In the genomic region with DNA sequence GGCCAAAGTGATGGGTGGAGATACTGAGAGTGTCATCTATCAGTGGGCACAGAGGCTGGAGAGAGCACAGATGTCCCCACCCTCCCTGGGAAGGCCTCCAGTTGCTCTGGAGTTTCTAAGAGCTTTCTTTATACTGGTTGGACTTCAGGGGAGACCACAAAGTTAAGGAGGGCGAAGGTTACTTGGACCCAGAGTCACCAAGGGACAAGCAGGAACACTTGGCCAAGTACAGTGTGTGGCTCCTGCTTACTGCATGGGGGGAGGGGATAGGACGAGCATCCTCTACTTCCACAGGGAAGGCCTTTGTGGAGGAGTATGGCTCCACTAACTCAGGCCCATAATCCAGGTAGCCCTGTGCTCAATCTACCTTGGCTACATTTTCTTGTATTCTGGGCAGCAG, we compare ENCODE assay signal across 11 mouse cellular contexts.
"Had no signal": no experiment of that assay in that cellular context is flagged by ENCODE, and none has a peak within 500 bp of the region (broad histone marks: within the 10 kb centered on the region; RNA-seq: fewer than 3 reads in every experiment).

No protein-coding gene starts in this region.

- DNase-seq: layer of hippocampus, adult 9-11 months; layer of hippocampus, postnatal 36 days; lung, postnatal 14 days; right cerebral cortex, adult 18-20 months; right cerebral cortex, postnatal 25 days; thymus, postnatal 36 days had no signal

- H3K27me3 ChIP-seq: lung, embryonic 15.5 days; midbrain, embryonic 13.5 days; neural tube, embryonic 15.5 days had no signal

- ATAC-seq: midbrain, embryonic 13.5 days had no signal

- H3K36me3 ChIP-seq: lung, embryonic 15.5 days; midbrain, embryonic 13.5 days; neural tube, embryonic 15.5 days had no signal

- H3K4me2 ChIP-seq: liver, embryonic 11.5 days; lung, embryonic 15.5 days; midbrain, embryonic 13.5 days; neural tube, embryonic 15.5 days had no signal

- H3K4me3 ChIP-seq: lung, embryonic 15.5 days; midbrain, embryonic 13.5 days; myocyte; neural tube, embryonic 15.5 days had no signal

- H3K27ac ChIP-seq: lung, embryonic 15.5 days; midbrain, embryonic 13.5 days; neural tube, embryonic 15.5 days had no signal

- H3K9ac ChIP-seq: lung, embryonic 15.5 days; midbrain, embryonic 13.5 days; neural tube, embryonic 15.5 days had no signal

- H3K9me3 ChIP-seq: lung, embryonic 15.5 days; midbrain, embryonic 13.5 days; neural tube, embryonic 15.5 days had no signal
